Mouse (Mus musculus) hematopoietic stem cell, adult 5-6 weeks (primary cell): Measurements from ENCODE around the gene Sox15. TPM values are rescaled to one million over a fixed set of nuclear protein-coding genes. Genes with fewer than 3 reads are reported as not detected.

Source experiments
- ATAC-seq, 2 experiments: fragments of 125-278 bp in 1 of 2; replicated peaks in 1 of 2; 2 replicates each; pipeline ENCODE4 v1.8.0; 2016 to 2017; ENCODE audit warnings: inconsistent platforms in 2 of 2, mild to moderate bottlenecking in 2 of 2, moderate number of reproducible peaks in 2 of 2, low read depth in 1 of 2, moderate TSS enrichment in 1 of 2; ENCODE audit not compliant: low FRiP score in 2 of 2, poor library complexity in 2 of 2, severe bottlenecking in 2 of 2, insufficient read depth in 1 of 2, low TSS enrichment in 1 of 2
- total RNA-seq: library from RNA; stranded (forward); fragments of 172-1452, 232-1000 nt; gene quantifications from 2 replicates; pipeline ENCODE4 v1.2.3, GENCODE M21; 2017

Sox15 gene
- total RNA-seq, 1 experiment from 2014 or later, result 1.5 TPM

- ATAC-seq, result peak; percentile 2 to 55; a peak in 2 of 4 replicates
Measured at GRCm38 (mm10) chr11:69665961-69666664, 11.0 kb downstream of the Sox15 start, which contains the start of gene Cd68. TSS of gene Cd68 (minus strand) at chr11:69666153.

DNA sequence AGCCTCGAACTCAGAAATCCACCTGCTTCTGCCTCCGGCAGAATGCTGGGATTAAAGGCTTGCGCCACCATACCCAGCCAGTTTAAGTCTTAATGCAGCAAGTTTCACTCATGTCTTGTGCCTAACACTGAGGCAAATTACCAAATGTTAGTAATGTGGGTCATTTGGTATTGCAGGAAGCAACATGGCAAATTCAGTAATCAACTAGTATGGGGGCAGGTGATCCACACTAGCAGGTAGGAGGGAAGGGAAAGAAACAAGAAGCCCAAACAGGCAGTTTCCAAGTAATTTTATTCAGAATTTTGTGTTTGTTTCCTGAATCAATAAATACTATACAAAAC lies 11.5 kb downstream of the Sox15 start:
- no peak for ATAC-seq

GRCm38 (mm10) chr11:69670786-69671725 lies 15.9 kb downstream of the Sox15 start:
- ATAC-seq, result peak; percentile 54 to 65

DNA sequence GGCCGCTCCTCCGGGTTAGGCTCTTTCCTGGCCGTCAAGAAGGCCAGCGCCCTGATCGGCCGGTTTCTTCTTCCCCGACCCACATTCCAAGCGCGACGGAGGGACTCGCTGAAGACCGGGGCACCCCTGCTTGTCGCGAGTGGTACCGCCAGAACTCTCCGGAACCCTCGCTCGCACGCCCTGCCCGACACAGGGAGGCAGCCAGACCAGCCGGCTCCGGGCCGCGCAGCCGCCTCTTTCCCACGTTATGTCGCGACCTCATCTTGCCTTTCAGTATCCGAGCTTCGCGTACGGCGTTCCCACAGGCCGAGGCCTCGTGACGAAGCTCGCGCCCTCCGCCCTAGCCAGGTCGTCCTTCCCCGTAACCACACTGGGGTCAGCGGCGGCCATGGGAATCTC lies 16.6 kb downstream of the Sox15 start:
- peak in 1 of 2 experiments; percentile 15; a peak in 2 of 4 replicates for ATAC-seq

- peak; percentile 89 to 90 for ATAC-seq
Measured at GRCm38 (mm10) chr11:69672211-69672706, 17.1 kb downstream of the Sox15 start, which contains the start of gene Eif4a1. TSS of gene Eif4a1 (minus strand) at chr11:69672423.

- no peak for ATAC-seq
Measured at GRCm38 (mm10) chr11:69679144-69679543, 24.0 kb downstream of the Sox15 start.

DNA sequence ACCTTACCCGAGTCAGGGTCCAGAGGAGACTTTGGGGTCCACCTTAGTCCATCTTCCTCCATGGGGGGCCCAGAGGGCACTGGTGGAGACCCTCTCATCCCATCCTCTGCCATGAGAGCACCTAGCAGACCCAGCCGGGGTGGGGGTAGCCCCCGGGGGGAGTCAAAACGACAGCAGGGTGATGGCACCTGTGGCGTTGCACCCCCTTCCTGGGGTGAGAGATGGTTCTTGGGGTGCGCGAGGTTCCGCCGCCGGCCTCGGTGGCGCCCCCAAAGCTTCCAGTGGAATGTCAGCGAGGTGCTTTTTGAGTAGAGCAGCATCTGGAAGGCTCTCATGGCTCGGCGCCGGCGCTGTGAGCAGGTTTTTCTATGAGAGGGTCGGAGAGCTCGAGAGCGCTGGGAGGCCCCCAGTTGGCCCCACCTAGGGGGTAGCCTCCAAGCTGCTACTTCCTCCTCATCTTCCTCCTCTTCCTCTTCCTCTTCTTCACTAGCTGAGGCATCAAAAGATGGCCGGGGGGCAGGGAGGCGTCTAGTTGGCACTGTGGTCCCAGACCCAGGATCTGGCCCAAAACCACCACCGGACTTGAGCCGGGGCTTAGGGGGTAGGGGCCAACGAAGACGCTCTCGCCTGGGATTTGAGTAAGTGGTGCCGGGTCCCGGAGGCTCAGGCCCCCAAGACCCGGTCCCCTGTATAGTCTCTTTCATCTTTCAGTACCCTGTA lies 25.2 kb downstream of the Sox15 start:
- no peak for ATAC-seq

GRCm38 (mm10) chr11:69681314-69682208 lies 26.4 kb downstream of the Sox15 start, which contains the start of gene Senp3:
TSS of gene Senp3 (minus strand) at chr11:69682084.
- ATAC-seq, result peak; percentile 86 to 89

DNA sequence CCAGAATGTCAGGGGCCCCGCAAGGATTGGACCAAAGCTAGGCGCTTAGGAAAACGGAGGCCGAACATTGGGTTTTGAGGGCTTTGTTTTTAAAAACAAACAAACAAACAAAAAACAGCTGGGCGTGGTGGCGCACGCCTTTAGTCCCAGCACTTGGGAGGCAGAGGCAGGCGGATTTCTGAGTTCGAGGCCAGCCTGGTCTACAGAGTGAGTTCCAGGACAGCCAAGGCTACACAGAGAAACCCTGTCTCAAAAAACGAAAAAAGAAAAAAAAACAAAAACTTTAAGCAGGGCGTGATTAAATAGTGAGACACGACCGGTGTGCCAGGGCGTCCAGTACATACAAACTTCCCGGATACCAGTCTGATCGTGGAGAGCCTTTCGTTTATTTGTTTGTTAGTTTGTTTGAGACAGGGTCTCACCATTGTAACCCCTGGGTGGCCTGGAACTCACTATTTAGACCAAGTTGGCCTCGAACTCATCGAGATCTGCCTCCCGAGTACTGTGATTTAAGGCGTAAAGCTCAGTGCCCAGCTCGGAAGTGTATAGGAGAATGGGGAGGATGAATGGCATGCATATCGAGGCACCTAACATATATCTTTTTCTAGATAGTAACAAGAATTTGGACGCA lies 27.2 kb downstream of the Sox15 start:
- ATAC-seq, result no peak

- peak; percentile 38 to 47; a peak in 2 of 4 replicates for ATAC-seq
Measured at GRCm38 (mm10) chr11:69682840-69683533, 27.9 kb downstream of the Sox15 start.

DNA sequence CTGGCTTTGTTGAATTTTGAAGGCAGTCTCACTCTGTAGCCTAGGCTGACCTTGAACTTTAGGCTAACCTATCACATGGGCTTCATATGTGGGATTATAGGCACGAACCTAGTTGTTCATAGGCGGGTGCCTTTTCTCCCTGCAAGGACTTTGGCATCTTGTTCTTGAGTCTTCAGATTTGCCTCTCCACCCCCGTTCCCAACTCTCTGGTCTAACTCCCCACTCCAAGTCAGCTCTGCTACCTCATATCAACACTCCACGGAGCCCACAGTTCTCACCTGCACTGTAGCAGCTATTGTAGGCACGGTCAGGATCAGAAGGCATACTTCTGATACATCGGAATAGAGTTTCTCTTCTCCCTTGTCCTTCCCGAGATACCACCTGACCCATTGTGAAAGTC lies 28.5 kb downstream of the Sox15 start:
- ATAC-seq, result no peak

DNA sequence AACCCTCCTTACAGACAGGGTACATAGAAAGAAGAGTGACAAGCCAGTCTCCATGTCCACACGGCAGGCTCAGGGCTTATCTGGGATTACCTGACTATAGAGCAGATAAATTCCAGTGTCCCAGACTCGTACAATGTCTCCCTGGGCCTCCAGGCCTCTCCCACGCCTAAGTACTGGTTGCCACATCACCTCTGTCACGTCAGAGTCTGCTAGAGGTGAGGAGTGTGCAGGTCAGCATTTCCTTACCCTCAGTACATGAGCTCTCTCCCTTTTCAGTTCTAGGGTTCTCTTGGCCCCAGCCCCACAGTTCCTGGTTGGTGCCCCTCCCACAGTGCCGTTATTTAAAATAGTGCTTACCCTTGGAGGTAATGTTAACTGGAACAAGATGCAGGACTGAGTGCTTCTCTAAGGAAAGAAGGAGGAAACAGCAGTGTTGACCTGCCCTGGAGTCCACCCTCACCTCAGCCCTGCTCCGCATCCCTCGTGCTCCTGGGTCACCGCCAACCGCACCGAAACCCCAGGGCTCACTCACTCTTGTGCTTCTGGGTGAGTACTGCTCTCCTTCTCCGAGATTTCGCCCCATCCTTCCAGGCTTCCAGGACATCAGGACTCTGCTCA lies 29.1 kb downstream of the Sox15 start:
- no peak for ATAC-seq

GRCm38 (mm10) chr11:69684936-69685335 lies 29.8 kb downstream of the Sox15 start:
- ATAC-seq, result no peak

DNA sequence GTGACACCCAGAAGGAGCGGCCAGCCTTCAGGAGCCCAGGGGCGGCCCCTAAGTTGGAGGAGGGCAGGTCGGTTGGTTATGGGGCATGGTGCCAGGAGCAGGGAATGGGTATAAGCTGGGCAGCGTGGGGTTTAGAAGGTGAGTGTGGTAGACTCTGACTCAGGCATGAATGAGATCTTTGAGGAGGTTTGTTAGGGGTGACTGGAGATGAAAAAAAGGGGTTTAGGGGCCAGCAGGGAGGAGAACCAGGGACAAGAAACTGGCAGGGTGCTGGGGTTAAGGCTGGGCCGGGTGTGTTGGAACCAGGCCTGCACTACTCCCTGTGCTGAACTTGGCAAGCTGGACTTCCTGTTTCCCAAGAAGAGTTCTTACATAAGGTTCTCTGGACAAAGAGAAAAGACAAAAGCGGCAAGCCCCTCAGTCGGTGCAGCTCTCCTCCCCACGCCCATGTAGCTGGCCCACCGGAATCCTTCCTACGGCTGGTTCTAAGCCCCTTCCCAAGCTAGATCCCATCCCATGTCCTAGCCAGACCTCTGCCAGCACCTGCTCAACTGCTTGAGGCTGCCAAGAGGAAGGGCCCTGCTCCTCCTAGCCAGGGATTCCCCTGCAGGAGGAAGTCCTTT lies 30.5 kb downstream of the Sox15 start, which contains the start of gene Tnfsf13:
Tnfsf13 (minus strand) TSS at position 259 of the 623 bp plus-strand sequence.
- ATAC-seq, result peak; percentile 5 to 16; a peak in 1 of 4 replicates

- ATAC-seq, result no peak
Measured at GRCm38 (mm10) chr11:69686377-69686776, 31.3 kb downstream of the Sox15 start.
